Mouse (Mus musculus) monocyte, adult 2 months (primary cell): ENCODE data around the gene Cenph.
"Not testable (repeated sequence)": the region's sequence is repeated elsewhere in the genome, so short reads cannot be mapped to it uniquely, and the experiment has no call there.

ENCODE experiments used
- DNase-seq, 2 experiments: peaks; one replicate each; pipeline ENCODE4 v3.0.0; 2022; ENCODE audit warnings: low spot score in 2 of 2, low read depth in 1 of 2

The Cenph gene

DNA sequence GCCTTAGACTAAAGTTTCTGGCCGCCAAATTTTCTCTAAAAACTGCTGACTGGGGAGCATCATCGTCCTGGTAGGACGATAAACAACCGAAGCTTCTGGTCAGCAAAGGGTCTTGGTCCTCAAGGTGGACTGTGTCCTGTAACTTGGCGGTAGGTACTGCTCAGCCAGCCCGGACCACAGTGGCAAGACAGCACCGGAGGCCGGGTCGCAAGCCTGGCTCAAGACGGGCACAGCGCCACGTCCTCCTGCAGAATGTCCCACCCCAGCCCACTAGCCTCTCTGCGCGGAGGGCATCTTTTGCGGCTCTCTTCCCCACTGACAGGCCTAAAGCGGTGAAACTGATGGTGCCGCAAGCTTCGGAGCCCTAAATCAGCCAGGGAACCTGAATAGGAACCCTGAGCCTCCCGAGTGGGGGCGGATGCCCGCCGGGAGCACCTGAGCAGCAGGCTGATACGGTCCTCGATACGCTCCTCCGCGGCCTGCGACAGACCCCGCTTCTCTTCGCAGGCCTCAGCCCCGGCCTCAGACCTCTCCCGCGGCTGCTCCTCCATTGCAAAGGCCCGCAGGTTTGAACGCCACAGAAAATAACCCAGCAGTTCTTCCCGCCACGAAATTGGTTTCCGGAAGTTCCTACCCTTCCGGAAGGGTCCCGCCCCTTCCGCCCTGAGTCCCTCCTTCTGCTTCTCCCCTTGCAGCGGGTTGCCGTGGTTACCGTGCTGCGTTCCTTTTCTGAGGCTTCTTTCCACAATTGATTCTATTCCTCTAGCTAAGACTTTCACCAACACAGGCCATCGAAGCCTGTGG is at the start of gene Cenph:
Gene Cenph (minus strand): TSS at position 648 of the 804 bp plus-strand sequence.
- peak; percentile 60 to 71 for DNase-seq

- DNase-seq: no peak
These were observed 49.2 kb upstream of the Cenph start for GRCm38 (mm10) chr13:100824916-100825315.

DNA sequence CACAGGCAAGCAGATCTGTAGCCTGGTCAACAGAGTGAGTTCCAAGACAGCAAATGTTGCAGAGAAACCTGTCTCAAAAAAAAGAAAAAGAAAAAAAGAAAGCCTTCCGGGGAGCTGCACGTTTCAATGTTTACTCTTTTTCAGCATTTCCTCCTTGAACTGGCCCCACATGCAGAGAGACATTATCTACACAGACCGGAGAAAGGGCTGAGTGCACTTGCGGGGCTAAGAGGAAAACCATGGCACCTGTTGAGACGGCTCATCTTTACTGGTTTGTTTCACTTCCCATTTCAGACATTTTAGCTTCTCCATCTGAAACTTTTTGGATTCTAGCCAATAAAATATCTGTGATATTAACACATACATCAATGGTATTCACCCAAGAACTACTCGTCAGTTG is 48.6 kb upstream of the Cenph start:
- DNase-seq: no peak

- no peak for DNase-seq
These were observed 48.2 kb upstream of the Cenph start for GRCm38 (mm10) chr13:100823863-100824262.

- DNase-seq: no peak
These were observed 38.8 kb upstream of the Cenph start for GRCm38 (mm10) chr13:100814451-100814850.

GRCm38 (mm10) chr13:100805776-100806175 is 30.1 kb upstream of the Cenph start:
- no peak for DNase-seq

DNA sequence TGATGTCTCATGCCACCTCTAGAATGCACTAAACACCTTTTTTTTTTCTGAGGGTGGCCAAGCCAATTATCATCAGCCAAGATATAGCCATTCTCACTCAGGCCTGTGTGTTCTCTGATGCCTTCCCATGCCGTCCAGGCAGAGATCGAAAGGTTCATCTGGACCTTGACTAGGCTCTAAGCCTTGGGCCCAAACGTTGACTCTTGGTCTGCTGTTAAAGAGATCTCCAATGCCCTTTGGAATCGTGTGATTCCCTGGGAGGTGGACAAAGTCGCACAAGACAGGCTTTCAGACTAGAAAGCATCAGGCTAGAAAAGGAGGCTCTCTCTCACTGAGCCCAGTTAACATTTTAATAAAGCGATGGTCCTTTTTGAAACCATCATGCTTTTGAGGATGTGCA is 21.5 kb upstream of the Cenph start:
- no peak for DNase-seq

DNA sequence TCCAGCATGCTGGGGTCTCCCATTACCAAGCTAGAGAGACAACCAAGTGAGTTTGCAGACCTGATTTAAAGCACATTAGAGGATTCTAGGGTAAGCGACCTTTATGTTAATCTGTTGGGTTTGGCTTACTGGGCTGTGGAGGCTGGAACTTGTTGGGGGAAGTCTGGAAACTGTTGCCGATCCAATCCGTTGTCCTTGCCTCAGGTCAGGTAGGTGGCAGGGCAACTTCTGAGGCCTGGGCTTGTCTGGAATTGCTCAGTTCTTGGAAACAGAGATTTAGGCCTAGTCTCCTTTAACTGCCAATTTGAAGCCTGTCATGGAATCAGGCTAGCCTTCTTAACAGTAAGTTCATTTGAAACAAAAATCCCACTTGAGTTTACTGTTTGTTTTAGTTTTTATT is 13.4 kb upstream of the Cenph start:
- no peak for DNase-seq

- not testable (repeated sequence) for DNase-seq
These were observed 12.4 kb upstream of the Cenph start for GRCm38 (mm10) chr13:100788057-100788456.

DNA sequence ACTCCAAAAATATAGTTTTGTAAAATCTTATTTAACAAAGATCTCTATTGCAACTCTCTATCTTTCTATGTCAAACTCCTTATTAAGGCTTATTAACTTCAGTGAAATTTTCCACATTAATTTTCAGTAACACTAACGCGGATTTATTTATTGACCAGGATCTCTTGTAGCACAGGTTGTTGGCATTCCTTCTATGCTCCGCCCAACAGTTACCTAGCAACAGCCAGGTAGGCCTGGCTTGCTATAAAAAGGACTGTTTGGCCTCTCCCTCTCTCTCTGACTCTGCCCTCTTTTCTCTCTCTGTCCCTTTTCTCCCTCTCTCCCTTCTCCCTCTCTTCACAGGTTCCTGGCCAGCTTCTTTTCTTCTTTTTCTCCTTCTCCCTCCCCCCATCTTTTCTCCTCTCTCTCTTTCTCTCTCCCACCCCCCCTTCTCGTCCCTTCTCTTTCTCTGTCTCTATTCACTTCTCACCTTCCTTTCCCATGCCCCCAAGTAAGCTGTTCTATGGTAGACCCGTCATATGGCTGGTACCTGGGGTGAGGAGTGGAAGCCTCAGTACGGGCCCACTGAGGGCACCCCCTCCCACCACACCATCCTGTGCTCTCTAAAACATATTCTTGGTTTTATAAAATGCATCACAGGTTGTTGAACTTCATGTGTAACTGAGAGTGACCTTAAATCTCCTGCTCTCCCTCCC is 11.8 kb upstream of the Cenph start:
- DNase-seq: no peak

DNA sequence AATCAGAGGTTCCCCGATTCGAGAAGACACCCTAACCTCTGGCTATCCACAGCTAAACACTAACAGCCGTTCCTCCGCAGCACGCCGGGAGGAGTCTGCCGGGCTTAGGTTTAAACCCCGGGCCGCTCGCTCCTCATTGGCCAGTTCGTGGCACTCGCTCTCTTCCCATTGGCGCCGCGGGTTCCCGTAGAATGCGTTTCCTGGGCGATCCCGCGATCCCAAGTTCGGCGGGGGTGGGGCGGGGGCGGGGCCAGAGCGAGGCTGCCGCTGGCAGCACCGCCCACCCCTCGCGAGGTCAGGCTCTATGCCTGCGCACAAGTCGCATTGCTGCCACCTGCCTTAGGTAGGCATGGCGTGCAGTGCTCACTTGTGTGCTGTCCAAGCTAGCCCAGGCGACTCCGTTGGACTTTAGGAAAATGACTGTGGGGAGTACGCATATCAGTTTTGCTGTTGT is 10.7 kb upstream of the Cenph start, which contains the start of gene Ccnb1:
Gene Ccnb1 (minus strand): TSS at position 157 of the 454 bp plus-strand sequence.
- DNase-seq: peak; percentile 60 to 80

DNA sequence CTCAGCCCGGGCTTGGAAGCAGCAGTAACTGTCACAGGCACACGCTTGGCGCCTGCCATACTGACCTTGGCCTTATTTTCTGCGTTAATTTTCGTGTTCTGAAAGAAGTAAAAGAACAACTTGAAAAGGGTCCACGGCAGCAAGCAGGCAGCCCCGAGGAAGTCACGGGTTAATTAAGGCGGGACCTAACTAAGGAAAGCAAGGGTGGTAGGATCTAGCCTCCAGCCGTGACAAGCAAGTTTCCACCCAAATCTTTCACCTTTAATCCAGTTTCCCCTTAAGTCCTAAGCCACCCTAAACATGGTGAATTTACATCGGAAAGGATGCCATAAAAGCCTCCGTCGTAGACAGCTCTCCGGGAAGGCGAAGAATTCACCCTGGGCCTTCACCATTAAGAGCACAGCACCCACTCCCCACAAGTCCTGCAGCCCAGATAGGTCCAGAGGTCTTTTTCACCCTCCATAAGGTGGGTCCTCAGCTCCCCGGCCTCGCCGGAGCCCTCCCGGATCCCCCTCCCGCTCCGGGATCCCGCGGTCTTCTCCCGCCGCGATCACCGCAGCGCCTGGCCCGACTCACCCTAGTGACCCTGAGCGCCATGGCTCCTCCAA is 10.2 kb upstream of the Cenph start:
- DNase-seq: no peak

DNA sequence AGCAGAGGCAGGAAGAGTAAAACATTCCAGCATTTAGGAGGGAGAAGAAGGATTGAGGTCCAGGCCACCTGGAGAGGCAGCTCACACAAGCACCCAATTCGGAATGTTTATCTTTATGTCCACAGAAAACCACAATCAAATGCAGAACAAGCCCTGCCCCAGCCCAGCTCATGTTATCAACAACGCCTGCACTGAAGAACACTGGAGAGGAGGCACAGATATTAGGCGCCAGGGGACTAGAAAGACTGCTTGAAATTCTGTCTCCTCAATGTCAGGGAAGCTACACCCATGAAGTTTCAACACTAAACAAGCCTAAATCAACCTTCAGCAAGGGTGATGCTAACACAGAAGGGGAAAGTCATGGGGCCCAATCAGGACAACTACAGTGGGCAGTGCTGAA is 1.8 kb upstream of the Cenph start:
- no peak for DNase-seq

DNA sequence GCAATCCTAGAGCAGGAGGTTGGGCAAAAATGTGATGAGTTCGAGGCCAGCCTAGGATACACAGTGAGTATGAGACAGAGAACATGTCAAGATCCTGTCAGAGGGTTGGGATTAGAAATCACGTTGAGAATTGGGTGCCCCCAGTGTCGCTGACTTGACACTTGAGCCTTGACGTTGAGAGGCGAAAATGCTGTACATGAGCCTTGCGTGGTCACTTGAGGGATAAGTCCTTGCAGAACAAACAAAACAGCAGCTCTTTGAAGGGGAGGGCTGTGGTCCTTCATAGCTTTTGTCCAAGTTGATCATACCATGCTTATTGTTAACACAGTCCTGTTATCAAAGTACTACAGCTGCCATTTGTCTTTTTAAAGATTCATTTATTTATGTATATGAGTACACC is 1.0 kb upstream of the Cenph start:
- DNase-seq: no peak

- no peak for DNase-seq
These were observed 339 bp upstream of the Cenph start for GRCm38 (mm10) chr13:100776056-100776419.

GRCm38 (mm10) chr13:100774704-100775103 is 995 bp downstream of the Cenph start:
- DNase-seq: no peak

GRCm38 (mm10) chr13:100755329-100755728 is 20.4 kb downstream of the Cenph start:
- DNase-seq: no peak

- no peak for DNase-seq
These were observed 21.5 kb downstream of the Cenph start for GRCm38 (mm10) chr13:100754186-100754585.

- DNase-seq: no peak
These were observed 22.7 kb downstream of the Cenph start for GRCm38 (mm10) chr13:100753011-100753410.

DNA sequence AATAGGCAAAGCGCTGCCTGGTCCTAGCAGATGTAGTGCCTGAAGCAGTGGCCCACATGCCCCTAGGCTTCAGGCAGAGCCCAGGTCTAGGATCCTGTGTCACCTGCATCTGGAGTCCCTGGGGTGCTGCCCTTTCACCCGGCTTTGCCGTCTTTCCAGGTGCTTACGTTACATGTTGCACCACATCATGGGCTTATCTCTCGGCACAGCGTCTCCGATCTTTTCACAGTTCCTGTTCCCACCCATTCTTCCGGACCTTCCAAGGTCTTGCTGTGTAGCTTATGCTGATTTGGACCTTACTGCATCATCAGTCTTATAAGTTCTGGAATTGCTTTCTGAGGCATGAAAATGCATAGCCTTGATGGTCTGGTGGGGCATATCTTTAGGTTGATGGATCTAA is 23.2 kb downstream of the Cenph start:
- no peak for DNase-seq

DNA sequence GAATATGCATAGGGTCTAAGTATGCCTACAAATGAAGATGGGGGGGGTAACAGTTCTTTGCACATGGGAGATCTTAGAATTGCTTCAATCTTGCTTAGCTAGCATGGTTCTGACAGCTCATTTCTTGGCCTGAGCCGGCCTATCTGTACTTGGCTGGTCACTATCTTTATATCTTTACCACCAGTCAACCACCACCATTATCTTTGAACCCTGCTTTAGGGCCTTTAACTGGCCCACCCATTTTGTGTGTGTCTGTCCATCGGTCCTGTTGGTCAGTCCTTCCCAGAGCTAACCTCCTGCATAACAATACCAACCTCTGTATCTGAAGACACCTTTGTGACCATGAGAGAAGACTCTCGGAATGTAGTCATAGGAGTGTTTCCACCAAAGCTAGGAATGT is 24.3 kb downstream of the Cenph start:
- DNase-seq: no peak

GRCm38 (mm10) chr13:100750799-100751198 is 24.9 kb downstream of the Cenph start:
- DNase-seq: no peak
